10 mouse cellular contexts compared by ENCODE assay signal in genomic region chr17:40793921-40794854, GRCm38 (mm10). TPM values are rescaled to one million over a fixed set of nuclear protein-coding genes. Genes with fewer than 3 reads are reported as not detected.
DNase-seq lines count a peak whose midpoint lies in the region; ATAC-seq and TF ChIP-seq lines count a peak whose summit lies in the region.
"Had no signal": no experiment of that assay in that cellular context is flagged by ENCODE, and none has a peak within 500 bp of the region (broad histone marks: within the 10 kb centered on the region; RNA-seq: fewer than 3 reads in every experiment).

No protein-coding gene starts in this region.

- peak; percentile 11 for DNase-seq in hindbrain, embryonic 10.5 days (ENCODE audit: low spot score)
- DNase-seq in G1E (ENCODE audit: low spot score), result peak; percentile 20
- DNase-seq in embryo, embryonic 10 days (ENCODE audit: low spot score), result peak; percentile 46
- peak; percentile 72 for DNase-seq in spleen, adult 12 weeks (ENCODE audit: low spot score)
- DNase-seq in layer of hippocampus, adult 18-20 months (ENCODE audit: low spot score in 2 of 2), result no peak
- DNase-seq in left cerebral cortex, adult 11 months (ENCODE audit: low spot score), result no peak

- H3K9me3 ChIP-seq in hindbrain, embryonic 10.5 days, result no peaks in the 10 kb centered on the region
- no peaks in the 10 kb centered on the region for H3K9me3 ChIP-seq in hindbrain, embryonic 16.5 days (ENCODE audit: control insufficient read depth, low read length)
- no peaks in the 10 kb centered on the region for H3K9me3 ChIP-seq in G1E (replicated peaks)
- H3K9me3 ChIP-seq in liver, embryonic 12.5 days (replicated peaks), result no peaks in the 10 kb centered on the region

- H3K9ac ChIP-seq in hindbrain, embryonic 16.5 days (ENCODE audit: low read depth, low read length), result no peak overlapping the region
- no peak overlapping the region for H3K9ac ChIP-seq in liver, embryonic 12.5 days

- H3K4me1 ChIP-seq in hindbrain, embryonic 10.5 days (replicated peaks), result no peaks in the 10 kb centered on the region
- H3K4me1 ChIP-seq in hindbrain, embryonic 16.5 days (ENCODE audit: control insufficient read depth, insufficient read depth, low read depth, low read length), result no peaks in the 10 kb centered on the region
- peaks cover 25% of the 10 kb centered on the region for H3K4me1 ChIP-seq in G1E (ENCODE audit: insufficient read depth, low read depth, low read length)
- peaks cover 14% of the 10 kb centered on the region; the same call in 1 of the 2 replicates for H3K4me1 ChIP-seq in liver, embryonic 12.5 days

- no peak overlapping the region for H3K27ac ChIP-seq in hindbrain, embryonic 10.5 days
- no peak overlapping the region for H3K27ac ChIP-seq in hindbrain, embryonic 16.5 days (ENCODE audit: low read depth, low read length)
- H3K27ac ChIP-seq in liver, embryonic 12.5 days, result no peak overlapping the region

- no peak overlapping the region for H3K4me2 ChIP-seq in hindbrain, embryonic 16.5 days (ENCODE audit: low read length)
- peak overlapping the region; percentile 49 for H3K4me2 ChIP-seq in liver, embryonic 12.5 days

- TF ChIP-seq CTCF in G1E (IDR thresholded peaks at IDR 0.05; ENCODE audit: low read depth, low read length), result peak; percentile 27; the same call in 1 of the 2 replicates

- H3K4me3 ChIP-seq in hindbrain, embryonic 10.5 days, result no peak overlapping the region
- no peak overlapping the region for H3K4me3 ChIP-seq in hindbrain, embryonic 16.5 days (ENCODE audit: low read length)
- H3K4me3 ChIP-seq in G1E (ENCODE audit: low read depth, low read length), result peak overlapping the region; percentile 45; the same call in 1 of the 2 replicates
- H3K4me3 ChIP-seq in liver, embryonic 12.5 days, result no peak overlapping the region
- H3K4me3 ChIP-seq: myocyte had no signal

- H3K27me3 ChIP-seq in hindbrain, embryonic 10.5 days (ENCODE audit: insufficient read depth, poor library complexity, severe bottlenecking), result no peaks in the 10 kb centered on the region
- no peaks in the 10 kb centered on the region for H3K27me3 ChIP-seq in hindbrain, embryonic 16.5 days (replicated peaks; ENCODE audit: control insufficient read depth, insufficient read depth, low read length)
- no peaks in the 10 kb centered on the region for H3K27me3 ChIP-seq in G1E (ENCODE audit: insufficient read depth, low read length)
- H3K27me3 ChIP-seq in liver, embryonic 12.5 days (replicated peaks), result no peaks in the 10 kb centered on the region

- no peak for ATAC-seq in hindbrain, embryonic 16.5 days
- peak; percentile 95 for ATAC-seq in G1E (ENCODE audit: extremely low read depth, insufficient number of reproducible peaks, low FRiP score, poor library complexity, severe bottlenecking)
- peak; percentile 99 for ATAC-seq in liver, embryonic 12.5 days

- no peaks in the 10 kb centered on the region for H3K36me3 ChIP-seq in hindbrain, embryonic 10.5 days
- no peaks in the 10 kb centered on the region for H3K36me3 ChIP-seq in hindbrain, embryonic 16.5 days (ENCODE audit: control insufficient read depth, insufficient read depth, low read length)
- no peaks in the 10 kb centered on the region for H3K36me3 ChIP-seq in G1E (replicated peaks)
- H3K36me3 ChIP-seq in liver, embryonic 12.5 days, result no peaks in the 10 kb centered on the region

- 62% methylated on average over 20 of the region's 20 CpGs for WGBS in hindbrain, embryonic 10.5 days
- 57% methylated on average over 20 of the region's 20 CpGs for WGBS in hindbrain, embryonic 16.5 days
- 38% methylated on average over 20 of the region's 20 CpGs for WGBS in liver, embryonic 12.5 days (ENCODE audit: insufficient replicate concordance)

RNA-seq across cellular contexts. Expression of gene Crisp2, which starts 12.6 kb away (rescaled TPM):
- not detected in 2 replicates for polyA plus RNA-seq in hindbrain, embryonic 10.5 days (2016; fragmentation: Nextera tagmentation; extraction: Ambion mirVana)
- not detected in 2 replicates for polyA plus RNA-seq in hindbrain, embryonic 16.5 days (2015; fragmentation: Nextera tagmentation; extraction: Ambion mirVana)
- total RNA-seq in G1E (2014; fragmentation: Nextera tagmentation), result 12.6 and 17.6 TPM in 2 replicates
- total RNA-seq in G1E (2017), result 6.9 and 7.1 TPM in 2 replicates
- polyA plus RNA-seq in G1E (2012), result 0.08 TPM in 1 of 2 replicates, not detected in the other
- 0.08 and 0.17 TPM in 2 replicates for polyA plus RNA-seq in liver, embryonic 12.5 days (2016; fragmentation: Nextera tagmentation; extraction: Ambion mirVana)
- total RNA-seq in layer of hippocampus, adult 18-20 months (2021), result not detected
- polyA plus RNA-seq: heart, embryonic 16.5 days; myocyte had no signal

RNA-seq across cellular contexts. Expression of gene Rhag, which starts 16.7 kb away (rescaled TPM):
- 5.0 and 6.2 TPM in 2 replicates for polyA plus RNA-seq in hindbrain, embryonic 10.5 days (2016; fragmentation: Nextera tagmentation; extraction: Ambion mirVana)
- 0.09 and 0.14 TPM in 2 replicates for polyA plus RNA-seq in hindbrain, embryonic 16.5 days (2015; fragmentation: Nextera tagmentation; extraction: Ambion mirVana)
- 630 and 645 TPM in 2 replicates for total RNA-seq in G1E (2014; fragmentation: Nextera tagmentation)
- total RNA-seq in G1E (2017), result 110 and 118 TPM in 2 replicates
- 9.5 and 12.7 TPM in 2 replicates for polyA plus RNA-seq in G1E (2012)
- polyA plus RNA-seq in liver, embryonic 12.5 days (2016; fragmentation: Nextera tagmentation; extraction: Ambion mirVana), result 216 and 219 TPM in 2 replicates
- not detected for total RNA-seq in layer of hippocampus, adult 18-20 months (2021)
- polyA plus RNA-seq: myocyte had no signal

Comparison
In these comparisons a context has a peak if more than half of its experiments do, and no peak if none do; other contexts are left out.
1. DNase-seq: peak in hindbrain, embryonic 10.5 days (single experiment), G1E (single experiment), embryo, embryonic 10 days (single experiment) and spleen, adult 12 weeks (single experiment); none in layer of hippocampus, adult 18-20 months (0 of 2) and left cerebral cortex, adult 11 months (single experiment).
2. RNA of gene Rhag, which starts 16.7 kb away (polyA plus RNA-seq): 216 to 219 TPM in liver, embryonic 12.5 days; 9.5 to 12.7 TPM in G1E, 5.0 to 6.2 TPM in hindbrain, embryonic 10.5 days and 0.09 to 0.14 TPM in hindbrain, embryonic 16.5 days; every median in the first group is over 10 times any median in the second.